Mouse (Mus musculus): Measurements from ENCODE around the gene Dlgap1.

GRCm38 (mm10) chr17:70301941-70302478, 333.1 kb downstream of the Dlgap1 start:
- no peak for TF ChIP-seq CTCF (conservative IDR thresholded peaks at IDR 0.05; ENCODE audit: low read length)
- TF ChIP-seq NANOG (IDR thresholded peaks at IDR 0.05; ENCODE audit: borderline replicate concordance, low read length), result no peak
- TF ChIP-seq POU5F1 (IDR thresholded peaks at IDR 0.05; ENCODE audit: borderline replicate concordance, low read length), result no peak
